Mouse (Mus musculus): ENCODE data around the gene Oxgr1. TPM values are rescaled to one million over a fixed set of nuclear protein-coding genes. Genes with fewer than 3 reads are reported as not detected.

Gene Oxgr1
- polyA plus RNA-seq, 1 experiment from 2014 or later = not detected

Other genes starting within 250 kb of the Oxgr1 start
- gene Mbnl2, start 233.2 kb upstream of the Oxgr1 start, polyA plus RNA-seq (2015; fragmentation: Nextera tagmentation; extraction: Ambion mirVana) = 122 and 123 TPM in 2 replicates

All from heart, embryonic 15.5 days (tissue).